Mouse (Mus musculus) limb, embryonic 12.5 days (tissue): ENCODE measurements around the gene Trmt13. TPM values are rescaled to one million over a fixed set of nuclear protein-coding genes. Genes with fewer than 3 reads are reported as not detected.

Experiments used
- ATAC-seq: fragments of 200-750 bp; cut with Nextera tagmentation; 2 replicates; pipeline ENCODE4 v1.8.0; 2017; ENCODE audit warnings: low read depth, moderate TSS enrichment; ENCODE audit not compliant: insufficient number of reproducible peaks, insufficient read depth, low FRiP score, low TSS enrichment
- H3K27ac ChIP-seq: fragments of 300-500 bp; sonication (generic); 2 replicates; pipeline ENCODE4 v1.5.1; 2016; ENCODE audit warnings: mild to moderate bottlenecking, moderate library complexity
- H3K27me3 ChIP-seq: fragments of 300-500 bp; sonication (generic); 2 replicates; pipeline ENCODE4 v1.6.1; 2016; ENCODE audit warnings: mild to moderate bottlenecking, moderate library complexity
- H3K36me3 ChIP-seq: fragments of 300-500 bp; sonication (generic); 2 replicates; pipeline ENCODE4 v1.6.1; 2016; ENCODE audit warnings: mild to moderate bottlenecking, moderate library complexity
- H3K4me1 ChIP-seq: fragments of 300-500 bp; sonication (generic); replicated peaks from 2 replicates; pipeline ENCODE4 v1.6.1; 2016
- H3K4me2 ChIP-seq: fragments of 300-500 bp; sonication (generic); 2 replicates; pipeline ENCODE4 v1.6.1; 2016; ENCODE audit warnings: mild to moderate bottlenecking, moderate library complexity
- H3K4me3 ChIP-seq: fragments of 300-500 bp; sonication (generic); replicated peaks from 2 replicates; pipeline ENCODE4 v1.5.1; 2016; ENCODE audit warnings: mild to moderate bottlenecking
- H3K9ac ChIP-seq: fragments of 300-500 bp; sonication (generic); replicated peaks from 2 replicates; pipeline ENCODE4 v1.6.1; 2016; ENCODE audit warnings: mild to moderate bottlenecking, moderate library complexity
- H3K9me3 ChIP-seq: fragments of 300-500 bp; sonication (generic); 2 replicates; pipeline ENCODE4 v1.6.1; 2016; ENCODE audit warnings: mild to moderate bottlenecking, moderate library complexity
- WGBS: fragments of 180-500 bp; shearing (Covaris S2); methylation state at CpG from one replicate; pipeline ENCODE4 v1.1.7; 2016; 5-methylcytosine and 5-hydroxymethylcytosine counted together
- polyA plus RNA-seq: library from polyadenylated mRNA; unstranded; fragments of >200 nt; fragmentation: Nextera tagmentation; extraction: Ambion mirVana; gene quantifications from 2 replicates; pipeline ENCODE4 v1.2.1, GENCODE M21; 2016

The Trmt13 gene
- polyA plus RNA-seq, 1 experiment from 2014 or later: 38.8 TPM

GRCm38 (mm10) chr3:116650698-116651097 lies 36.3 kb upstream of the Trmt13 start:
- Histone ChIP-seq H3K4me3 (no peak overlapping the region), H3K4me2 (no peak overlapping the region), H3K4me1 (peaks cover 5% of the 10 kb centered on the region; the same call in 1 of the 2 replicates), H3K27me3 (no peaks in the 10 kb centered on the region), H3K9me3 (no peaks in the 10 kb centered on the region), H3K9ac (no peak overlapping the region), H3K36me3 (peaks cover 42% of the 10 kb centered on the region), H3K27ac (no peak overlapping the region)
- WGBS: 97% methylated on average over 9 of the region's 9 CpGs
- ATAC-seq: no peak

- no peak for ATAC-seq
- H3K27me3 ChIP-seq: no peaks in the 10 kb centered on the region
- H3K4me1 ChIP-seq: peaks cover 5% of the 10 kb centered on the region; the same call in 1 of the 2 replicates
- no peaks in the 10 kb centered on the region for H3K9me3 ChIP-seq
- no peak overlapping the region for H3K4me3 ChIP-seq
- H3K9ac ChIP-seq: no peak overlapping the region
- peaks cover 59% of the 10 kb centered on the region for H3K36me3 ChIP-seq
- H3K27ac ChIP-seq: no peak overlapping the region
- H3K4me2 ChIP-seq: no peak overlapping the region
- 93% methylated on average over 7 of the region's 7 CpGs for WGBS
These were observed 34.4 kb upstream of the Trmt13 start for GRCm38 (mm10) chr3:116648805-116649204.

- H3K4me3 ChIP-seq: no peak overlapping the region
- H3K4me1 ChIP-seq: no peaks in the 10 kb centered on the region
- peaks cover 79% of the 10 kb centered on the region for H3K36me3 ChIP-seq
- H3K27ac ChIP-seq: no peak overlapping the region
- no peak overlapping the region for H3K4me2 ChIP-seq
- H3K9me3 ChIP-seq: no peaks in the 10 kb centered on the region
- H3K27me3 ChIP-seq: no peaks in the 10 kb centered on the region
- WGBS: 91% methylated on average over 1 of the region's 1 CpGs
- no peak overlapping the region for H3K9ac ChIP-seq
- ATAC-seq: no peak
These were observed 32.0 kb upstream of the Trmt13 start for GRCm38 (mm10) chr3:116646387-116646786.

- Histone ChIP-seq H3K4me2 (no peak overlapping the region), H3K27me3 (no peaks in the 10 kb centered on the region), H3K4me3 (no peak overlapping the region), H3K27ac (no peak overlapping the region), H3K9me3 (no peaks in the 10 kb centered on the region), H3K4me1 (no peaks in the 10 kb centered on the region), H3K9ac (no peak overlapping the region), H3K36me3 (peaks cover 92% of the 10 kb centered on the region)
- no peak for ATAC-seq
- WGBS: 91% methylated on average over 2 of the region's 2 CpGs
These were observed 28.0 kb upstream of the Trmt13 start for GRCm38 (mm10) chr3:116642373-116642772.

- Histone ChIP-seq H3K27ac (no peak overlapping the region), H3K4me1 (no peaks in the 10 kb centered on the region), H3K9me3 (no peaks in the 10 kb centered on the region), H3K4me2 (no peak overlapping the region), H3K36me3 (peaks cover 92% of the 10 kb centered on the region), H3K4me3 (no peak overlapping the region), H3K27me3 (no peaks in the 10 kb centered on the region), H3K9ac (no peak overlapping the region)
- no peak for ATAC-seq
- 95% methylated on average over 6 of the region's 6 CpGs for WGBS
These were observed 27.5 kb upstream of the Trmt13 start for GRCm38 (mm10) chr3:116641811-116642371.

- H3K9ac ChIP-seq: no peak overlapping the region
- no peak overlapping the region for H3K27ac ChIP-seq
- ATAC-seq: no peak
- H3K4me1 ChIP-seq: no peaks in the 10 kb centered on the region
- H3K4me3 ChIP-seq: no peak overlapping the region
- 84% methylated on average over 1 of the region's 1 CpGs for WGBS
- H3K27me3 ChIP-seq: no peaks in the 10 kb centered on the region
- H3K36me3 ChIP-seq: peaks cover 93% of the 10 kb centered on the region
- H3K9me3 ChIP-seq: no peaks in the 10 kb centered on the region
- no peak overlapping the region for H3K4me2 ChIP-seq
These were observed 25.6 kb upstream of the Trmt13 start for GRCm38 (mm10) chr3:116640024-116640423.

- Histone ChIP-seq H3K9ac (no peak overlapping the region), H3K4me2 (no peak overlapping the region), H3K27me3 (no peaks in the 10 kb centered on the region), H3K4me1 (no peaks in the 10 kb centered on the region), H3K4me3 (no peak overlapping the region), H3K9me3 (no peaks in the 10 kb centered on the region), H3K27ac (no peak overlapping the region), H3K36me3 (peaks cover 95% of the 10 kb centered on the region)
- ATAC-seq: no peak
- 89% methylated on average over 7 of the region's 7 CpGs for WGBS
These were observed 24.2 kb upstream of the Trmt13 start for GRCm38 (mm10) chr3:116638572-116638971.

- no peak overlapping the region for H3K27ac ChIP-seq
- H3K4me2 ChIP-seq: no peak overlapping the region
- no peaks in the 10 kb centered on the region for H3K9me3 ChIP-seq
- no peaks in the 10 kb centered on the region for H3K4me1 ChIP-seq
- peaks cover 94% of the 10 kb centered on the region for H3K36me3 ChIP-seq
- no peak for ATAC-seq
- H3K4me3 ChIP-seq: no peak overlapping the region
- 86% methylated on average over 9 of the region's 9 CpGs for WGBS
- no peaks in the 10 kb centered on the region for H3K27me3 ChIP-seq
- no peak overlapping the region for H3K9ac ChIP-seq
These were observed 23.5 kb upstream of the Trmt13 start for GRCm38 (mm10) chr3:116637693-116638476.

GRCm38 (mm10) chr3:116635799-116636198 lies 21.4 kb upstream of the Trmt13 start:
- ATAC-seq: no peak
- H3K4me3 ChIP-seq: no peak overlapping the region
- H3K27me3 ChIP-seq: no peaks in the 10 kb centered on the region
- H3K4me2 ChIP-seq: no peak overlapping the region
- no peak overlapping the region for H3K27ac ChIP-seq
- H3K36me3 ChIP-seq: peaks cover 91% of the 10 kb centered on the region
- 73% methylated on average over 5 of the region's 5 CpGs for WGBS
- no peaks in the 10 kb centered on the region for H3K9me3 ChIP-seq
- H3K9ac ChIP-seq: no peak overlapping the region
- H3K4me1 ChIP-seq: no peaks in the 10 kb centered on the region

- Histone ChIP-seq H3K9ac (no peak overlapping the region), H3K4me3 (no peak overlapping the region), H3K27me3 (no peaks in the 10 kb centered on the region), H3K4me2 (no peak overlapping the region), H3K4me1 (no peaks in the 10 kb centered on the region), H3K36me3 (peaks cover 90% of the 10 kb centered on the region), H3K9me3 (no peaks in the 10 kb centered on the region), H3K27ac (no peak overlapping the region)
- no peak for ATAC-seq
- WGBS: 93% methylated on average over 8 of the region's 8 CpGs
These were observed 20.5 kb upstream of the Trmt13 start for GRCm38 (mm10) chr3:116634853-116635252.

- WGBS: 94% methylated on average over 3 of the region's 3 CpGs
These were observed 19.7 kb upstream of the Trmt13 start for GRCm38 (mm10) chr3:116634091-116634490.

More at GRCm38 (mm10) chr3:116634091-116634490, 19.7 kb upstream of the Trmt13 start:
- ATAC-seq: no peak
- H3K9me3 ChIP-seq: no peaks in the 10 kb centered on the region
- no peak overlapping the region for H3K4me2 ChIP-seq
- H3K27ac ChIP-seq: no peak overlapping the region
- H3K9ac ChIP-seq: no peak overlapping the region
- H3K27me3 ChIP-seq: no peaks in the 10 kb centered on the region
- no peak overlapping the region for H3K4me3 ChIP-seq
- no peaks in the 10 kb centered on the region for H3K4me1 ChIP-seq
- H3K36me3 ChIP-seq: peaks cover 87% of the 10 kb centered on the region
